Mouse (Mus musculus): ENCODE results near the gene Tspan33.

DNA sequence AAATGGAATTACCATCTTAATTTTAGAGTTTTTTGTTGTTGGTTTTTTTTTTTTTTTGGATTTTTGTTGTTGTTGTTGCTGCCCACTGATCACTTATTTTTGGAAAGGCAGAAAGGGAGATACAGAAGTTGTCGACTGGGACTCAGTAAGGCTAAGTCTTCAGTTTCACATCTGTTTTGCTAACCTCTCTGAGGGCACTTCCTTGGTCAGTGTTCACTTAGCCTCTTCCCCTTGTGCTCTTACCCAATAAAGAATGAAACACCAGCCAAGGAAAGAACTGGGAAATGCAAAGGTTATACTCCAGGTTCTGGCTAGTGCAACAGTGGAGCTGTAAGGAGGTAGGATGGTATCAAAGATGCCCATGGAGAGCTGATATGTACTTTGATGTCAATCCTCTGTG, 35.5 kb downstream of the Tspan33 start:
- TF ChIP-seq ZNF384 (IDR thresholded peaks at IDR 0.05; ENCODE audit: low read depth, low read length) (no peak), CHD2 (IDR thresholded peaks at IDR 0.05; ENCODE audit: low read depth, low read length) (no peak), HCFC1 (IDR thresholded peaks at IDR 0.05; ENCODE audit: borderline replicate concordance, insufficient read depth, low read length) (no peak), ZC3H11A (IDR thresholded peaks at IDR 0.05; ENCODE audit: borderline replicate concordance, low read depth, low read length) (no peak), MAFK (IDR thresholded peaks at IDR 0.05; ENCODE audit: insufficient read depth, low read depth, low read length) (no peak)
